8 mouse cellular contexts compared by ENCODE assay signal in the genomic region with DNA sequence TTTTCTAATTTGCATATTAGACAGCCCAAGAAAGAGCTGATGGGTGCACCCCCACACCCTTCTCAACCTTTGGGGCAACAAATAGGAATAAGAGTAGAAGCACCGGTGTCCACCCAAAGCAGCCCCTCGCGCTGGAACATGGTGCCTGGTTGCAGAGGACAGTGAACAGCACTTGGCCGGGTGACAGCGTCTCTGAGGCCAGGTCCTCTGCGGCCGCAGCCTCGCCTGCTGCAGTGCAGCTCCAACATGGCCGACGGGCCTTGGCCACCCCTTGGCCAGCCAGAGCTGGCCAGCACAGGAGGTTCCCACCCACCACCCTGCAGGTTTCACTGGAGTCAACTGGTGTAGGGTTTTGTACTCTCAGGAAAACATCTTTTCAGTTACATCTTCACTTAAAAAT. TPM values are rescaled to one million over a fixed set of nuclear protein-coding genes. Genes with fewer than 3 reads are reported as not detected.
A peak's percentile ranks its signal among the peaks of the same experiment; 100 is the strongest.
DNase-seq lines count a peak whose midpoint lies in the region; ATAC-seq and TF ChIP-seq lines count a peak whose summit lies in the region.

No protein-coding gene starts in this region.

- ATAC-seq in forebrain, embryonic 11.5 days (replicated peaks; ENCODE audit: low FRiP score) = no peak
- ATAC-seq in forebrain, postnatal 0 days = no peak
- ATAC-seq in lung, embryonic 16.5 days (ENCODE audit: low read depth) = no peak
- ATAC-seq in heart, embryonic 13.5 days (ENCODE audit: extremely low read depth, insufficient number of reproducible peaks, low FRiP score, low TSS enrichment) = no peak
- no peak for ATAC-seq in inflammation-experienced regulatory T-cells, adult 6 months

- no peak for TF ChIP-seq POLR2A in myocyte (IDR thresholded peaks at IDR 0.05; ENCODE audit: insufficient read length, low read depth)

- H3K27me3 ChIP-seq in forebrain, embryonic 11.5 days (ENCODE audit: control insufficient read depth, insufficient read depth, low read length) = no peaks in the 10 kb centered on the region
- H3K27me3 ChIP-seq in forebrain, postnatal 0 days (ENCODE audit: insufficient read depth, low read length) = no peaks in the 10 kb centered on the region
- no peaks in the 10 kb centered on the region for H3K27me3 ChIP-seq in lung, embryonic 16.5 days (ENCODE audit: control insufficient read depth, insufficient read depth, low read depth, low read length)
- H3K27me3 ChIP-seq in heart, embryonic 13.5 days (replicated peaks) = no peaks in the 10 kb centered on the region
- H3K27me3 ChIP-seq in myocyte (ENCODE audit: control insufficient read depth, insufficient read depth, insufficient read length) = no peaks in the 10 kb centered on the region

- DNase-seq in forebrain, embryonic 11.5 days (ENCODE audit: low spot score) = peak; percentile 48
- DNase-seq in forebrain, postnatal 0 days = no peak
- no peak for DNase-seq in lung, postnatal 36 days
- no peak for DNase-seq in spleen, postnatal 4 days (ENCODE audit: low spot score in 2 of 2)

- no peak for TF ChIP-seq CTCF in forebrain, postnatal 0 days (IDR thresholded peaks at IDR 0.05; ENCODE audit: low read depth)

- no peaks in the 10 kb centered on the region for H3K9me3 ChIP-seq in forebrain, embryonic 11.5 days (ENCODE audit: control insufficient read depth, low read length)
- H3K9me3 ChIP-seq in forebrain, postnatal 0 days (ENCODE audit: low read length) = no peaks in the 10 kb centered on the region
- no peaks in the 10 kb centered on the region for H3K9me3 ChIP-seq in lung, embryonic 16.5 days (ENCODE audit: control insufficient read depth, low read length)
- no peaks in the 10 kb centered on the region for H3K9me3 ChIP-seq in heart, embryonic 13.5 days

- peaks cover 93% of the 10 kb centered on the region for H3K79me2 ChIP-seq in myocyte (ENCODE audit: control insufficient read depth, insufficient read depth)

- no peaks in the 10 kb centered on the region for H3K36me3 ChIP-seq in forebrain, embryonic 11.5 days (ENCODE audit: control insufficient read depth, insufficient read depth, low read length)
- H3K36me3 ChIP-seq in forebrain, postnatal 0 days (ENCODE audit: insufficient read depth) = no peaks in the 10 kb centered on the region
- peaks cover 4% of the 10 kb centered on the region; the same call in 1 of the 2 replicates for H3K36me3 ChIP-seq in lung, embryonic 16.5 days (ENCODE audit: control insufficient read depth, insufficient read depth, low read length)
- H3K36me3 ChIP-seq in heart, embryonic 13.5 days = peaks cover 20% of the 10 kb centered on the region
- no peaks in the 10 kb centered on the region for H3K36me3 ChIP-seq in myocyte (ENCODE audit: control insufficient read depth, insufficient read depth)

- peaks cover 8% of the 10 kb centered on the region; the same call in 1 of the 2 replicates for H3K4me1 ChIP-seq in forebrain, embryonic 11.5 days (replicated peaks; ENCODE audit: control insufficient read depth, insufficient read depth, low read length)
- H3K4me1 ChIP-seq in forebrain, postnatal 0 days (ENCODE audit: insufficient read depth) = peaks cover 17% of the 10 kb centered on the region; the same call in 1 of the 2 replicates
- peaks cover 44% of the 10 kb centered on the region for H3K4me1 ChIP-seq in lung, embryonic 16.5 days (replicated peaks; ENCODE audit: control insufficient read depth, insufficient read depth, low read length)
- H3K4me1 ChIP-seq in heart, embryonic 13.5 days = peaks cover 80% of the 10 kb centered on the region

- no peak overlapping the region for H3K4me2 ChIP-seq in forebrain, embryonic 11.5 days (ENCODE audit: low read depth, low read length, severe bottlenecking)
- no peak overlapping the region for H3K4me2 ChIP-seq in forebrain, postnatal 0 days (ENCODE audit: low read depth)
- H3K4me2 ChIP-seq in lung, embryonic 16.5 days (ENCODE audit: low read depth, low read length) = peak overlapping the region; percentile 25
- peak overlapping the region; percentile 72 for H3K4me2 ChIP-seq in heart, embryonic 13.5 days
- peak overlapping the region; percentile 99 for H3K4me2 ChIP-seq in myocyte (ENCODE audit: low read depth)

- no peak overlapping the region for H3K27ac ChIP-seq in forebrain, embryonic 11.5 days (ENCODE audit: low read depth, low read length)
- no peak overlapping the region for H3K27ac ChIP-seq in forebrain, postnatal 0 days (ENCODE audit: low read depth, low read length)
- H3K27ac ChIP-seq in lung, embryonic 16.5 days (ENCODE audit: low read length) = 0 out of 2 replicates have a peak overlapping the region, but pooled peaks have one; percentile 6
- peak overlapping the region; percentile 36 for H3K27ac ChIP-seq in heart, embryonic 13.5 days (replicated peaks)

- WGBS in forebrain, embryonic 11.5 days = 85% methylated on average over 10 of the region's 10 CpGs
- WGBS in forebrain, postnatal 0 days = 73% methylated on average over 10 of the region's 10 CpGs
- 56% methylated on average over 10 of the region's 10 CpGs for WGBS in lung, embryonic 16.5 days
- WGBS in heart, embryonic 13.5 days = 64% methylated on average over 10 of the region's 10 CpGs

- no peak overlapping the region for H3K9ac ChIP-seq in forebrain, embryonic 11.5 days (ENCODE audit: low read length)
- H3K9ac ChIP-seq in forebrain, postnatal 0 days = no peak overlapping the region
- peak overlapping the region; percentile 21; the same call in 1 of the 2 replicates for H3K9ac ChIP-seq in lung, embryonic 16.5 days (ENCODE audit: low read length)
- peak overlapping the region; percentile 100 for H3K9ac ChIP-seq in heart, embryonic 13.5 days

- no peak overlapping the region for H3ac ChIP-seq in myocyte (ENCODE audit: control insufficient read depth, insufficient read length)

- no peak overlapping the region for H3K4me3 ChIP-seq in forebrain, embryonic 11.5 days (ENCODE audit: low read depth, low read length)
- H3K4me3 ChIP-seq in forebrain, postnatal 0 days (ENCODE audit: low read depth, low read length) = no peak overlapping the region
- H3K4me3 ChIP-seq in lung, embryonic 16.5 days (ENCODE audit: low read length) = 0 out of 2 replicates have a peak overlapping the region, but pooled peaks have one; percentile 4
- H3K4me3 ChIP-seq in heart, embryonic 13.5 days = peak overlapping the region; percentile 98; the same call in 1 of the 2 replicates
- H3K4me3 ChIP-seq in myocyte = peak overlapping the region; percentile 69

TF ChIP-seq in myocyte, 11 proteins besides CTCF, POLR2A, EP300 and RAD21:
- TF ChIP-seq REST (IDR thresholded peaks at IDR 0.05; ENCODE audit: insufficient read depth, insufficient read length) (no peak), POLR2AphosphoS2 (IDR thresholded peaks at IDR 0.05; ENCODE audit: insufficient read length, low read depth) (peak; percentile 67)

RNA-seq across cellular contexts. Expression of gene Gm20721, which starts 12.1 kb away (rescaled TPM):
- polyA plus RNA-seq in forebrain, embryonic 11.5 days (2014; fragmentation: Nextera tagmentation; extraction: Ambion mirVana) = 6.5 and 7.3 TPM in 2 replicates
- total RNA-seq in forebrain, postnatal 0 days (2014; rRNA removed) = not detected in 2 replicates
- 8.6 and 10.5 TPM in 2 replicates for polyA plus RNA-seq in forebrain, postnatal 0 days (2015; fragmentation: Nextera tagmentation; extraction: Ambion mirVana)
- polyA plus RNA-seq in lung, embryonic 16.5 days (2015; fragmentation: Nextera tagmentation; extraction: Ambion mirVana) = 16.9 and 55.8 TPM in 2 replicates
- 16.0 and 26.6 TPM in 2 replicates for polyA plus RNA-seq in heart, embryonic 13.5 days (2015; fragmentation: Nextera tagmentation; extraction: Ambion mirVana)
- 9.7 TPM for polyA plus RNA-seq in myocyte (2012; fragmentation: generic; extraction: Trizol)
- polyA plus RNA-seq in inflammation-experienced regulatory T-cells, adult 6 months (2017; shearing (Covaris generic)) = not detected

RNA-seq across cellular contexts. Expression of gene Gnas, which starts 50.3 kb away (rescaled TPM):
- 1,123 and 1,194 TPM in 2 replicates for polyA plus RNA-seq in forebrain, embryonic 11.5 days (2014; fragmentation: Nextera tagmentation; extraction: Ambion mirVana)
- 1,201 and 1,512 TPM in 2 replicates for total RNA-seq in forebrain, postnatal 0 days (2014; rRNA removed)
- polyA plus RNA-seq in forebrain, postnatal 0 days (2015; fragmentation: Nextera tagmentation; extraction: Ambion mirVana) = 1,404 and 1,604 TPM in 2 replicates
- 1,083 and 1,573 TPM in 2 replicates for polyA plus RNA-seq in lung, embryonic 16.5 days (2015; fragmentation: Nextera tagmentation; extraction: Ambion mirVana)
- polyA plus RNA-seq in heart, embryonic 13.5 days (2015; fragmentation: Nextera tagmentation; extraction: Ambion mirVana) = 1,244 and 1,252 TPM in 2 replicates
- polyA plus RNA-seq in myocyte (2012; fragmentation: generic; extraction: Trizol) = 1,706 TPM
- 100 to 1,000 TPM; 121 to 127 (median 126) TPM for polyA plus RNA-seq in inflammation-experienced regulatory T-cells, adult 6 months (2017; shearing (Covaris generic))

Comparison
In these comparisons a context has a peak if more than half of its experiments do, and no peak if none do; other contexts are left out.
1. H3K27ac ChIP-seq: peak in lung, embryonic 16.5 days (single experiment) and heart, embryonic 13.5 days (single experiment); none in forebrain, embryonic 11.5 days (single experiment) and forebrain, postnatal 0 days (single experiment).
2. H3K4me2 ChIP-seq: peak in lung, embryonic 16.5 days (single experiment), heart, embryonic 13.5 days (single experiment) and myocyte (single experiment); none in forebrain, embryonic 11.5 days (single experiment) and forebrain, postnatal 0 days (single experiment).
3. H3K4me3 ChIP-seq: peak in lung, embryonic 16.5 days (single experiment), heart, embryonic 13.5 days (single experiment) and myocyte (single experiment); none in forebrain, embryonic 11.5 days (single experiment) and forebrain, postnatal 0 days (single experiment).
4. H3K9ac ChIP-seq: peak in lung, embryonic 16.5 days (single experiment) and heart, embryonic 13.5 days (single experiment); none in forebrain, embryonic 11.5 days (single experiment) and forebrain, postnatal 0 days (single experiment).